Mouse (Mus musculus): ENCODE measurements around the gene Plcg1.

GRCm38 (mm10) chr2:160789046-160789445 lies 57.9 kb downstream of the Plcg1 start:
- TF ChIP-seq POLR2A (IDR thresholded peaks at IDR 0.05; ENCODE audit: extremely low read depth, insufficient read depth, low read length): no peak
- TF ChIP-seq CTCF (IDR thresholded peaks at IDR 0.05; ENCODE audit: extremely low read depth, insufficient read depth, low read length): no peak

Data from cortical plate, adult 2 months (tissue).